Mouse (Mus musculus) ES-Bruce4 (cell line): Measurements from ENCODE around the gene Tbc1d2. TPM values are rescaled to one million over a fixed set of nuclear protein-coding genes. Genes with fewer than 3 reads are reported as not detected.

Source experiments
- H3K27ac ChIP-seq: 2 replicates; pipeline ENCODE4 v1.5.1; 2012; ENCODE audit warnings: low read length, inconsistent platforms; ENCODE audit not compliant: insufficient read depth
- H3K27me3 ChIP-seq: 2 replicates; pipeline ENCODE4 v1.6.1; 2012; ENCODE audit warnings: mild to moderate bottlenecking, low read length, inconsistent platforms; ENCODE audit not compliant: control insufficient read depth, poor library complexity, insufficient read depth, severe bottlenecking
- H3K36me3 ChIP-seq: 2 replicates; pipeline ENCODE4 v1.6.1; 2012; ENCODE audit warnings: inconsistent platforms, mild to moderate bottlenecking, low read length, moderate library complexity; ENCODE audit not compliant: control insufficient read depth, poor library complexity, insufficient read depth, severe bottlenecking
- H3K4me1 ChIP-seq: one replicate; pipeline ENCODE4 v1.8.1; 2011; ENCODE audit warnings: low read length; ENCODE audit not compliant: control insufficient read depth, insufficient read depth
- H3K4me3 ChIP-seq: 2 replicates; pipeline ENCODE4 v1.5.1; 2011; ENCODE audit warnings: low read depth, mild to moderate bottlenecking, low read length
- H3K9ac ChIP-seq: 2 replicates; pipeline ENCODE4 v1.6.1; 2012; ENCODE audit warnings: low read depth, mild to moderate bottlenecking, inconsistent platforms; ENCODE audit not compliant: poor library complexity, severe bottlenecking
- H3K9me3 ChIP-seq: replicated peaks from 2 replicates; pipeline ENCODE4 v1.6.1; 2012; ENCODE audit warnings: mild to moderate bottlenecking, low read length, inconsistent platforms; ENCODE audit not compliant: control insufficient read depth, poor library complexity, insufficient read depth, severe bottlenecking
- CTCF ChIP-seq: IDR thresholded peaks from one replicate; pipeline ENCODE4 v1.8.1; 2011; ENCODE audit warnings: low read depth, low read length
- EP300 ChIP-seq: IDR thresholded peaks from 2 replicates; pipeline ENCODE4 v1.6.1; 2011; ENCODE audit warnings: low read depth, low read length; ENCODE audit not compliant: insufficient read depth
- POLR2A ChIP-seq: IDR thresholded peaks from one replicate; pipeline ENCODE4 v1.8.1; 2011; ENCODE audit warnings: low read length; ENCODE audit not compliant: insufficient read depth
- polyA plus RNA-seq: library from polyadenylated mRNA; stranded (reverse); fragments of >200 nt; gene quantifications from 2 replicates; pipeline ENCODE4 v1.2.4, GENCODE M21; 2011; ENCODE audit warnings: low read depth; ENCODE audit not compliant: missing spikeins, insufficient read depth, insufficient read length

Tbc1d2 gene
- polyA plus RNA-seq, 1 experiment, result 7.7 TPM

DNA sequence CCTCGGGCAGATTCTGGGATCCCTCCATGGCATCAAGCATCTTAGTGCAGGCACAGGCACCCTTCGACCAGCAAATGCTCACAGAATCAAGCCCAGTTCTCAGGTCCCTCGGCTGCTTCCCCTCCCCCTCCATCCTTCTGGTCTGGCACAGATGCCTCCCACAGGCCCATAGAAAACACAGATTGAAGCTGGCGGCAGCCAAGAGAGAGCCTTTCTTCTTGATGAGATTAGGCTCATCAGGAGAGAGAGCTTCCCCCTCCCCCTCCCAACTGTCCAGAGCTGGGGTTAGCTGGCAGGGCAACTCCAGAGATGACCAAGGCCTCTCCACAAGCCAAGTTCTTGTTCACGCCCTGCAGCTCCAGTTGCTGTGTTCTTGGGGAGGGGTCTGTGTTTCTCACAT lies 80.3 kb downstream of the Tbc1d2 start:
- TF ChIP-seq POLR2A, result no peak
- no peak for TF ChIP-seq CTCF
- no peak for TF ChIP-seq EP300

DNA sequence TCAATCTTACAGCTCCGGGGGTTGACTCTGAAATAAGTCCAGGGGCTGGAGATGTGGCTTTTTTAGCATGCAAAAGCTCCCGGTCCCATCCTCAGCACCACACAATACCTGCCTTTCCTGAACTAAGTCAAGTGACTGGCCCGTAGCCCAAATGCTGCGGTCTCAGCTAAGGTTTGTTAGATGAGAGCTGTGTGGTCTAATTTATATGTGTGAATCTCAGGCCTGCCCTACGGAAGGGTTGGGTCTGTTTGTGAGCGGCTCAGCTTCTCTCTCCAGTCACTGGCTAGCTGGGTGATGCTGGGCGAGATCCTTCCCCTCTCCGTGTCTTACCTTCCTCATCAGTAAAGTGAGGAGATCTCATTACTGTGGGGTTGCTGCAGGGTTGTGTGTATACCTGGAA lies 81.8 kb downstream of the Tbc1d2 start:
- Histone ChIP-seq H3K27ac (no peak overlapping the region), H3K27me3 (no peaks in the 10 kb centered on the region), H3K4me1 (no peaks in the 10 kb centered on the region), H3K4me3 (no peak overlapping the region), H3K36me3 (no peaks in the 10 kb centered on the region), H3K9ac (no peak overlapping the region), H3K9me3 (no peaks in the 10 kb centered on the region)
- no peak for TF ChIP-seq EP300
- no peak for TF ChIP-seq POLR2A
- no peak for TF ChIP-seq CTCF

More for the DNA sequence above, 80.3 kb downstream of the Tbc1d2 start:
- Histone ChIP-seq H3K4me1 (no peaks in the 10 kb centered on the region), H3K36me3 (no peaks in the 10 kb centered on the region), H3K4me3 (no peak overlapping the region), H3K9ac (no peak overlapping the region), H3K27me3 (no peaks in the 10 kb centered on the region), H3K27ac (no peak overlapping the region), H3K9me3 (no peaks in the 10 kb centered on the region)

DNA sequence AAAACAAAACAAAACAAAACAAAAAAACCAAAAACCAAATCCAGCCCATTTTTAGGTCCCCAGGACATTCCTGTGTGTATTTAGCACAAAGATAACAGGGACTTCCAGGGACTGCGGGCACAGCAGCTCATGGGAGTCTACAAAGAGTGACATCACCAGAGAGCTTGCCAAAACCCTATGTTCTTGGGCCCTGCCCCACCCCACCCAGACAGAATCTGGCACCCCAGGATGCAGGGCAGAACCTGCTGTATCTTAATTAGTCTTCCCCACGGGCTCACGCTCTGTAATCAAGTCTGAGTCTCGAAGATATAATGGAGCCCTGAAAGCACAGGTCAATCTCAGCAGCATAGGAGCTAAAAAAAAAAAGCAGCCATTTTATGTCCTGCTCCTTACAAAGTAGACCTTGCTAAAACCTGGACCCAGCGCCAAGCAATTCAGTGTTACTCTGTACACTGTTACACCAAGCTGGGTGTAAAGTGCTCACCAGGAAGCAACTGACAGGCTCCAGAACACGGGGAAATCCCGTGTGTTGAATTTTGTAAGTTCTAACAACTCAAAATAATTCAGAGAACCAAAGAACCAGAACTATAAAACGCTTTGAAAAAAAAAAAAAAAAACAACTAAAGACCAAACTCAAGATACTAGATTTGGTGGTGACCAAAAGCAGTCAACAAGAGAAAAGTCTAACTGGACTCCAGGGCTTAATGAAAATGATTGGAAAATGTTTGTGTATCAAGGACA lies 82.9 kb downstream of the Tbc1d2 start:
- H3K4me1 ChIP-seq, result no peaks in the 10 kb centered on the region
- H3K27me3 ChIP-seq, result no peaks in the 10 kb centered on the region
- TF ChIP-seq CTCF, result no peak
- no peak for TF ChIP-seq POLR2A
- TF ChIP-seq EP300, result no peak
- no peak overlapping the region for H3K4me3 ChIP-seq
- H3K9me3 ChIP-seq, result no peaks in the 10 kb centered on the region
- no peaks in the 10 kb centered on the region for H3K36me3 ChIP-seq
- H3K9ac ChIP-seq, result no peak overlapping the region
- no peak overlapping the region for H3K27ac ChIP-seq

DNA sequence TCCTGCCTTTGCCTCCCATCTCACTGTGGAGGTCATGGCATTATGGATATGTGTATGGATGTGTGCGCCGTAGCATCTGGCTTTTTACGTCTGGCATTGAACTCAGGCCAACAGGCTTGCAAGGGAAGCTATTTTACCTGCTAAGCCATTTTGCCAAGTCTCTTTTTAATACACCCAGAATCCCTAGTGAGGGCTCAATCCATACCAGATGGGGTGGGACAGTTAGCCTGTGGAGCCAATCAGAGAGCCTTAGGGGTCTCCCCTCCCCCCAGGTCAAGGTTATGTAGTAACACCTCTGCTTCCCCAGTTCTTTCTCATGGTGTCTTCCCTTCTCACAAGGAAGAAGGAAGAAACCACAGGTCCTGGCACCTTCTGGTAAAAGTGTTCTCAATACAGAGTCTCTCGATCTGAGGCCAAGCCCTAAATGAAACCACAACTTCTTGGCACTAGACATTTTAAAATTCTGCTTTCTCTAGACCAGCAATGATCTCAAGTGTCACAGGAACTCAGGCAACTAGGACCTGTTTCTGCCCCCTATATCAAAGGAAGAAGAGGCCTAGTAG lies 84.5 kb downstream of the Tbc1d2 start:
- Histone ChIP-seq H3K27me3 (no peaks in the 10 kb centered on the region), H3K4me1 (no peaks in the 10 kb centered on the region), H3K27ac (no peak overlapping the region), H3K9ac (no peak overlapping the region), H3K4me3 (no peak overlapping the region), H3K9me3 (no peaks in the 10 kb centered on the region), H3K36me3 (no peaks in the 10 kb centered on the region)
- TF ChIP-seq EP300 (no peak), POLR2A (no peak), CTCF (no peak)

DNA sequence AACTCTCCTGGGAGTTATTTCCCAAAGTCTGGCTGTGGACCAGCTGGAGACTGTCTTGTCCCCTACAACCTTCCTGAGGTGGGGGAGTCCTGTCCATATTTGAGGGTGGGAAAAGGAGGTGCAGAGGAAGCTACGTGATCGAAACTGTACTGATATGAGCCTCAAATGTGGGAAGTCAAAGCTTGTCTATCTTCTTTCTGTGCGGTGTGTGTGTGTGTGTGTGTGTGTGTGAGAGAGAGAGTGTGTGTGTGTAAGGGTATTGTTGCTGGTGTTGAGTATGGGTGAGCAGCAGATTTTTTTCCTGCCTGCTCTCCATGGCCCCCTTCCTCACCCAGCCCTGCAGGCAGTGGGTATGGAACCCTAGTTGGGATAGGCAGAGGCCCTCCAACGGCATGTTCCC lies 85.8 kb downstream of the Tbc1d2 start:
- Histone ChIP-seq H3K4me1 (no peaks in the 10 kb centered on the region), H3K27ac (no peak overlapping the region), H3K36me3 (no peaks in the 10 kb centered on the region), H3K9ac (no peak overlapping the region), H3K27me3 (no peaks in the 10 kb centered on the region), H3K9me3 (no peaks in the 10 kb centered on the region), H3K4me3 (no peak overlapping the region)
- no peak for TF ChIP-seq EP300
- TF ChIP-seq CTCF, result no peak
- TF ChIP-seq POLR2A, result no peak

DNA sequence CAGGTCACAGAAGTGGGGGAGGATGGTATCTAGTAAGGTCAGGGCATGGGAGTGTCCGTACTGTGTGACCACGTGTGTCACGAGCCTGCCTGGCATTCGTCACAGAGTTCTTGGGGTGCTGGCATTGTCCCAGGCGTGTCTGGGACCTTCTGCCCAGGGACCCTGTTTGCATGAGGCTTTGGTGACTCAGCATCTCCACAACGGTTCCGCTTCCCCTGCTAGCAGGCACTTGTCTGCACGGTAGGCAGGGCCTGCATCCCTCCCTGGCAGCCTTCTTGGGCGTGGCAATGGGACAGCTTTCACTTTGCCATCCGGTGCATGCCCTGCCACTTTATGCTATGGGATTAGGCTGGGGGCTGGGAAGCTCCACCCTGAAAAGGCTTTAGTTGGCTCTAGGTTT lies 86.2 kb downstream of the Tbc1d2 start:
- H3K4me1 ChIP-seq, result no peaks in the 10 kb centered on the region
- no peaks in the 10 kb centered on the region for H3K9me3 ChIP-seq
- H3K27ac ChIP-seq, result no peak overlapping the region
- no peaks in the 10 kb centered on the region for H3K36me3 ChIP-seq
- no peaks in the 10 kb centered on the region for H3K27me3 ChIP-seq
- H3K4me3 ChIP-seq, result no peak overlapping the region
- no peak for TF ChIP-seq EP300
- no peak overlapping the region for H3K9ac ChIP-seq
